Mouse (Mus musculus): ENCODE data around the gene Tbx21. TPM values are rescaled to one million over a fixed set of nuclear protein-coding genes. Genes with fewer than 3 reads are reported as not detected.

The Tbx21 gene
- polyA plus RNA-seq, 1 experiment = 0.56 TPM

GRCm38 (mm10) chr11:97083401-97084140 lies 31.6 kb downstream of the Tbx21 start:
- WGBS = 14% methylated on average over 22 of the region's 22 CpGs
- DNase-seq = no peak
- Histone ChIP-seq H3K36me3 (ENCODE audit: control insufficient read depth, insufficient read depth, low read length) (no peaks in the 10 kb centered on the region), H3K27ac (ENCODE audit: insufficient read depth, low read depth, low read length) (no peak overlapping the region), H3K4me3 (ENCODE audit: insufficient read depth, low read depth, low read length) (no peak overlapping the region), H3K4me1 (ENCODE audit: control insufficient read depth, insufficient read depth, low read length) (no peaks in the 10 kb centered on the region), H3K27me3 (replicated peaks; ENCODE audit: control insufficient read depth, insufficient read depth, low read length) (no peaks in the 10 kb centered on the region)
- TF ChIP-seq CTCF (conservative IDR thresholded peaks at IDR 0.05; ENCODE audit: insufficient read depth, insufficient read length, low read depth, low read length) (no peak), POLR2A (IDR thresholded peaks at IDR 0.05; ENCODE audit: low read depth, low read length) (no peak)

GRCm38 (mm10) chr11:97082977-97083376 lies 32.2 kb downstream of the Tbx21 start:
- DNase-seq = peak; percentile 47

GRCm38 (mm10) chr11:97080291-97080690 lies 34.8 kb downstream of the Tbx21 start:
- H3K4me1 ChIP-seq (ENCODE audit: control insufficient read depth, insufficient read depth, low read length) = no peaks in the 10 kb centered on the region
- WGBS = 58% methylated on average over 9 of the region's 9 CpGs
- DNase-seq = no peak
- H3K27me3 ChIP-seq (replicated peaks; ENCODE audit: control insufficient read depth, insufficient read depth, low read length) = no peaks in the 10 kb centered on the region
- TF ChIP-seq POLR2A (IDR thresholded peaks at IDR 0.05; ENCODE audit: low read depth, low read length) (no peak), CTCF (conservative IDR thresholded peaks at IDR 0.05; ENCODE audit: insufficient read depth, insufficient read length, low read depth, low read length) (no peak)
- H3K36me3 ChIP-seq (ENCODE audit: control insufficient read depth, insufficient read depth, low read length) = no peaks in the 10 kb centered on the region
- H3K4me3 ChIP-seq (ENCODE audit: insufficient read depth, low read depth, low read length) = no peak overlapping the region
- no peak overlapping the region for H3K27ac ChIP-seq (ENCODE audit: insufficient read depth, low read depth, low read length)

More at GRCm38 (mm10) chr11:97082977-97083376, 32.2 kb downstream of the Tbx21 start:
- Histone ChIP-seq H3K27me3 (replicated peaks; ENCODE audit: control insufficient read depth, insufficient read depth, low read length) (no peaks in the 10 kb centered on the region), H3K27ac (ENCODE audit: insufficient read depth, low read depth, low read length) (no peak overlapping the region), H3K36me3 (ENCODE audit: control insufficient read depth, insufficient read depth, low read length) (no peaks in the 10 kb centered on the region), H3K4me3 (ENCODE audit: insufficient read depth, low read depth, low read length) (no peak overlapping the region), H3K4me1 (ENCODE audit: control insufficient read depth, insufficient read depth, low read length) (no peaks in the 10 kb centered on the region)
- TF ChIP-seq CTCF (conservative IDR thresholded peaks at IDR 0.05; ENCODE audit: insufficient read depth, insufficient read length, low read depth, low read length) (peak; percentile 50), POLR2A (IDR thresholded peaks at IDR 0.05; ENCODE audit: low read depth, low read length) (no peak)
- 32% methylated on average over 11 of the region's 11 CpGs for WGBS

GRCm38 (mm10) chr11:97078751-97079150 lies 36.4 kb downstream of the Tbx21 start:
- Histone ChIP-seq H3K27ac (ENCODE audit: insufficient read depth, low read depth, low read length) (no peak overlapping the region), H3K27me3 (replicated peaks; ENCODE audit: control insufficient read depth, insufficient read depth, low read length) (no peaks in the 10 kb centered on the region), H3K4me1 (ENCODE audit: control insufficient read depth, insufficient read depth, low read length) (no peaks in the 10 kb centered on the region), H3K4me3 (ENCODE audit: insufficient read depth, low read depth, low read length) (no peak overlapping the region), H3K36me3 (ENCODE audit: control insufficient read depth, insufficient read depth, low read length) (no peaks in the 10 kb centered on the region)
- DNase-seq = no peak
- TF ChIP-seq CTCF (conservative IDR thresholded peaks at IDR 0.05; ENCODE audit: insufficient read depth, insufficient read length, low read depth, low read length) (no peak), POLR2A (IDR thresholded peaks at IDR 0.05; ENCODE audit: low read depth, low read length) (no peak)
- 46% methylated on average over 4 of the region's 4 CpGs for WGBS

- Histone ChIP-seq H3K27me3 (replicated peaks; ENCODE audit: control insufficient read depth, insufficient read depth, low read length) (no peaks in the 10 kb centered on the region), H3K4me1 (ENCODE audit: control insufficient read depth, insufficient read depth, low read length) (no peaks in the 10 kb centered on the region), H3K4me3 (ENCODE audit: insufficient read depth, low read depth, low read length) (no peak overlapping the region), H3K27ac (ENCODE audit: insufficient read depth, low read depth, low read length) (no peak overlapping the region), H3K36me3 (ENCODE audit: control insufficient read depth, insufficient read depth, low read length) (no peaks in the 10 kb centered on the region)
- TF ChIP-seq CTCF (conservative IDR thresholded peaks at IDR 0.05; ENCODE audit: insufficient read depth, insufficient read length, low read depth, low read length) (no peak), POLR2A (IDR thresholded peaks at IDR 0.05; ENCODE audit: low read depth, low read length) (no peak)
- DNase-seq = no peak
- 72% methylated on average over 8 of the region's 8 CpGs for WGBS
Observed at GRCm38 (mm10) chr11:97074235-97074634, 40.9 kb downstream of the Tbx21 start.

GRCm38 (mm10) chr11:97072533-97072932 lies 42.6 kb downstream of the Tbx21 start:
- Histone ChIP-seq H3K27ac (ENCODE audit: insufficient read depth, low read depth, low read length) (no peak overlapping the region), H3K4me3 (ENCODE audit: insufficient read depth, low read depth, low read length) (no peak overlapping the region), H3K36me3 (ENCODE audit: control insufficient read depth, insufficient read depth, low read length) (no peaks in the 10 kb centered on the region), H3K4me1 (ENCODE audit: control insufficient read depth, insufficient read depth, low read length) (no peaks in the 10 kb centered on the region), H3K27me3 (replicated peaks; ENCODE audit: control insufficient read depth, insufficient read depth, low read length) (no peaks in the 10 kb centered on the region)
- TF ChIP-seq POLR2A (IDR thresholded peaks at IDR 0.05; ENCODE audit: low read depth, low read length) = no peak
- peak; percentile 55 for TF ChIP-seq CTCF (conservative IDR thresholded peaks at IDR 0.05; ENCODE audit: insufficient read depth, insufficient read length, low read depth, low read length)
- WGBS = 23% methylated on average over 3 of the region's 3 CpGs
- DNase-seq = peak; percentile 51

GRCm38 (mm10) chr11:97071129-97071528 lies 44.0 kb downstream of the Tbx21 start:
- H3K27me3 ChIP-seq (replicated peaks; ENCODE audit: control insufficient read depth, insufficient read depth, low read length) = no peaks in the 10 kb centered on the region
- WGBS = 69% methylated on average over 1 of the region's 1 CpGs
- no peak for TF ChIP-seq POLR2A (IDR thresholded peaks at IDR 0.05; ENCODE audit: low read depth, low read length)
- no peak for TF ChIP-seq CTCF (conservative IDR thresholded peaks at IDR 0.05; ENCODE audit: insufficient read depth, insufficient read length, low read depth, low read length)
- no peaks in the 10 kb centered on the region for H3K4me1 ChIP-seq (ENCODE audit: control insufficient read depth, insufficient read depth, low read length)
- H3K27ac ChIP-seq (ENCODE audit: insufficient read depth, low read depth, low read length) = no peak overlapping the region
- DNase-seq = no peak
- no peaks in the 10 kb centered on the region for H3K36me3 ChIP-seq (ENCODE audit: control insufficient read depth, insufficient read depth, low read length)
- H3K4me3 ChIP-seq (ENCODE audit: insufficient read depth, low read depth, low read length) = no peak overlapping the region
